Mouse (Mus musculus) cortical plate, adult 2 months (tissue): Measurements from ENCODE around the gene Prkar1b.

Experiments
- CTCF ChIP-seq: fragments of 200-500 bp; IDR thresholded peaks from 2 replicates; pipeline ENCODE4 v1.5.1; 2011; ENCODE audit warnings: mild to moderate bottlenecking, control low read depth, low read length; ENCODE audit not compliant: insufficient read depth; ENCODE audit errors: extremely low read depth
- POLR2A ChIP-seq: fragments of 200-500 bp; IDR thresholded peaks from 2 replicates; pipeline ENCODE4 v1.6.1; 2011; ENCODE audit warnings: mild to moderate bottlenecking, low read length, control low read depth; ENCODE audit not compliant: insufficient read depth; ENCODE audit errors: extremely low read depth

DNA sequence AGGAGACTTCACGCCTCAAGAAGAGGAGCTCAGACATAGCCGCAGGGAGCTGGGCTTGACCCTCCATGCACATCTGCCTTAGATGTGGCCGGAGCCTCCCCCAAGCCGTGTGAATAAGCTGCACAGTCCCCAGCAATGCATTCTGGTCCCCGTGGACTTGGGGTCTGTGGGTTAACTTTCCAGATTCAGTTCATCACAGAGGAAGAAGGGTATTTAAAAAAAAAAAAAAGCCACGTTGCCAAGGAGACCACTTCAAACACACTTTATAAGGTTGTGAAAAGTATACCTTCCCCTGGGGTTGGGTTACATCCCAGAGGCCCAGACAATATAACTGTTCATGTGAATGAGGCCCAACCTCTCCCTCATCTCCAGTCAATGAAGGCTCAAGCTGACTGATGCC lies 115.1 kb downstream of the Prkar1b start:
- TF ChIP-seq CTCF = no peak
- TF ChIP-seq POLR2A = no peak
